Mouse (Mus musculus) left cerebral cortex, adult 2 months (tissue): ENCODE data around the gene Gnai2. TPM values are rescaled to one million over a fixed set of nuclear protein-coding genes. Genes with fewer than 3 reads are reported as not detected.

Experiments
- DNase-seq, 2 experiments: peaks; one replicate each; pipeline ENCODE4 v3.0.0; 2021 to 2022; ENCODE audit warnings: low spot score in 2 of 2, mixed read lengths in 1 of 2; ENCODE audit errors: extremely low spot score in 1 of 2
- H3K27ac ChIP-seq: fragments of 200-600 bp; 2 replicates; pipeline ENCODE4 v1.8.1; 2022
- H3K4me3 ChIP-seq: fragments of 200-600 bp; 2 replicates; pipeline ENCODE4 v1.8.1; 2022
- CTCF ChIP-seq: fragments of 200-600 bp; IDR thresholded peaks from 2 replicates; pipeline ENCODE4 v1.8.1; 2022; ENCODE audit warnings: antibody characterized with exemption, mild to moderate bottlenecking, moderate library complexity
- intact Hi-C: fragments of 180-260 bp; cut with DNase I; formaldehyde crosslinking; loops from one replicate; pipeline ENCODE4 v1.15.1; 2025
- total RNA-seq, 2 experiments: library from RNA; stranded (reverse); gene quantifications; 2 replicates each; pipeline ENCODE4 v1.2.3; 2021

Gene Gnai2
- total RNA-seq, 2 experiments from 2014 or later = 201 to 213 TPM

DNA sequence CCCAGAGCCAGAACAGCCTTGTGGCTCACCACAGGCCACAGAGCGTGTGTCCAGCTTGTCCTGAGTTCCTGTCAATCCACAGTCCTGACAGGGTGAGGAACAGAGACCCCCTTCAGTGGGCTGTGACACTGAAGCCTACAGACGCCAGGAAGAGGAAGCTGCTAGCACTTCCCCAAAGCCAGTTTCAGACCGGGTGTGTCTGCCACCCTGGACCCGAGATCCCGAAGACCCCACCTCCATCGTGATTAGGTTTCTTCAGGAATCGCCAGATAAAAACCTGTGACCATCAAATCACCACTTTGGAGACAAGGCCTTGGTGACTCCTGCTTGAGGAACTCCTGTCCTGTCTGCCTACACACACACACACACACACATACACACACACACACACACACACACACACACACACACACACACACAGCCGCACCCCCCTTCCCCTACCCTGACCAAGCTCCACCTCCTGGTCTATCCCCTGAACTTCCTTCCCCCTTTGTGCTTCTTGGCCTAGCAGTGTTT is 5.1 kb upstream of the Gnai2 start:
- intact Hi-C loops = no loop called here
- TF ChIP-seq CTCF = no peak
- Histone ChIP-seq H3K27ac (no peak overlapping the region), H3K4me3 (no peak overlapping the region)
- no peak for DNase-seq

DNA sequence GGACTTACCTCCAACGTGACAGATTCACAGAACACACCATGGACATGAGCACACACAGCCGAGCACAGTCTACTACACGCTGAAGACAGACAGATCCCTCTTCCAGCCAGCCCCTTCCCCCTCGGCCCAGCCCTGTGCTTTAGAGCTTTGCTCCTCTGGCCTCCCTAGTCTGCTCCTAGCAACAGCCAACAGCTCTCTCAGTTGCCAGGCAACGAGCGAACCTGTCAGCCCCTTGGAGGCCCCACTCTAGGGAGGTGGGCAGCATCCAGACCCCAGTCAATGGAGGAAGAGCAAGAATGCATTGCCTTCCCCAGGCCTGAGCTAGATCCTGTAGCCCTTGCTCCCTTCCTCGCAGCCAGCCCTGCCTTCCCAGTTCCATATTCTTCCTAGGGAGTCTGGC is 1.9 kb upstream of the Gnai2 start:
- intact Hi-C loops = no loop called here
- Histone ChIP-seq H3K27ac (no peak overlapping the region), H3K4me3 (no peak overlapping the region)
- no peak for DNase-seq
- no peak for TF ChIP-seq CTCF

DNA sequence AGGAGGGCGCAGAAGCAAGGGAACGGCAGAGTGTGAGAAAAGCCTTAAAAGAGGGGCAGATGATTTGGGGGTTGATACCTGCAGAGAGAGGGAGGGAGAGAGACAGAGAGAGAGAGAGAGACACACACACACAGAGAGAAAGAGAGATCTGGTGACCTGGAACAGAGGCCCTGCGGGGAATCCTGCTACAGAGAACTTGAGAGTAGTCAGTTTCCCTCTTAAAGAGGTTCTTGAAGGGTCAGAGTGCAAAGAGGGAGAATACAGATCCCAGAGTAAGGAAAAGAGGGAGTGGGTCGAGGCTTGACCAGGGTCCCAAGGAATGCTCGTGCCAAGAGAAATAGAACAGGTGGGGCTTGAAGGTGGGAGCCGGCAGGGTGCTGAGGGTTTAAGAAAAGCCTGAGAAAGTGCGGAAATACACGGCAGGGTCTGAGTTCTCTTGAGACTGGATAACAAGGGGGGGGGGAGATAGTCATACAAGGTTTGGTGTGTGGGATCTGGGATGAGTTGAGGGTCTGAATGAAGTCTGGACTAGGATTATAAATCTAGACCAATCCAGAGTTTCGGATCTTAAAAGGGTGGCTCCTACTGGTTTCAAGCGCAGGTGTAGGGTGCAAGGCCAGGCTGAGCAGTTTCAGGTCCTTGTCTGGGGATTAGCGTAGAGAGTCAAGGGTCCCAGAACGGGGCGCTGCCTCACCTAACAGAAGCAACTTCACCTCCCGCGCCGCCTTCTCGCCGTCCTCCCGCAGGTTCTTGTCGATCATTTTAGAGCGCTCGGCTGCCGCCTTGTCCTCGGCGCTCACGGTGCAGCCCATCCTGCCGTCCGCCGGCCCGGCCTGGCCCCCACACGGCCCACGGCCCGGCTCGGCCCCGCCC is 525 bp downstream of the Gnai2 start:
- Histone ChIP-seq H3K27ac (peak overlapping the region; percentile 87), H3K4me3 (peak overlapping the region; percentile 84)
- no peak for DNase-seq
- TF ChIP-seq CTCF = no peak
- intact Hi-C loops = loop anchor here (1.0 kb wide), 1 partner anchor 22 kb away; no protein-coding TSS in a partner anchor

DNA sequence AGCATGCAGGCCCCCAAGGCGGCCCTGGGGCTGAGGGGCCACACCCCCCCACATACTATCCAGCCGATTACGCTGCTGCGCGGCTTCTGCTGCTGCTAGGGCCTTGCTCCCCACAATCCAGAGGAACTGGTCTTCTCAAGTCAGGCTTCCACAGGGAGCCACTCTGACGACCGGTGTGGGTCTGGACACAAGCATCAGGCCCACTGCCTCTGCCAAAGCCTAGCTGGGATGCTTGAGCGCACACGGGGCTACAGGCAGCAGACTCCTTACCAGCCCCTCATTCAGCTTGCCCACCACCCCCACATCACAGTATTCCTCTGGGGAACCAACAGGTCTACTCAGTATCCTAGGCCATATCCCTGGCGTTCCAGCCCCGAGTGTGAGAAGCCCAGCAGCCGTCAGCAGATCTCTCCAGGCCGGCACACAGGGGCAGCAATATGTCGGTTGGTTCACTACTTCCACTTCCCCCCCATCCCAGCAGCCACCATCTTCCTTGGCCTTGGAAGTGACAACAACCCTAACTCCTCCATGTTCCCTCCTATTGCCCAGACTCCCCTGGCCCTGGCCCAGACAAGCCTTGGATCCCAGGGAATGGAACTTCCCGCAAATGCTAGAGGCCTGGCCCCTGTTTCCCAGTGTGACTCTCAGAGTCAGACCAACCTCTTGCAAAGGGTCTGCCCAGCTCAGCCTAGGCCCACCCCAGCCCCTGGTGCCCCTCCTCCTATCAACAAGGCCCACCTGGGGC is 1.3 kb downstream of the Gnai2 start:
- intact Hi-C loops = loop anchor here (1.0 kb wide), 1 partner anchor 22 kb away; no protein-coding TSS in a partner anchor
- Histone ChIP-seq H3K4me3 (peak overlapping the region; percentile 84), H3K27ac (peak overlapping the region; percentile 87)
- DNase-seq = no peak
- no peak for TF ChIP-seq CTCF

DNA sequence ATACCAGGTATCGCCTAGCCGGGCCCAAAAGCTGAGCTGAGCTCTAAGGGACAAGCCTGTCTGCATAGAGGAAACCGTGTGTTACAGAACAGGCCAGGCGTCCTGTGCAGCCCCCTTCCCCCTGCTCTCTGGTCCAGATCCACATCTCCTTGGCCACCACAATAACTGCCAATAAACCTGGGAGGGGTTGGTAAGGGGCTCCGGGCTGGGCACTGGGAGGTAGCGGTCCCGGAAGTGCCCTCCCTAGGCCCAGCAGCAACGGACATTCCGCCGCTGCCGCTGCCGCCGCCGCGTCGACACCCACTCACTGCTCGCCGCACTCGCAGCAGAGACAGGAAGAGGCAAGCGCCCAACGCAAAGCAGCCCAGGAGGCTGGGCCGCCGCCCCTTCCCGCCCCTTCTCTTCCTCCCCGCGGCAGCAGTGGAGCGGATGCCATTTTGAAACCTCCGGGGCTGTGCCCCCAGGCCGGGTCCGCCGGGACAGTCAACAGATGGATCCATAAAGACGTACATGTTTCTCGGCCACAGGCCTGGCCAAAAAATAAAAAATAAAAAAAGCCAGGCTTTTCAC is 2.0 kb downstream of the Gnai2 start:
- TF ChIP-seq CTCF = no peak
- H3K4me3 ChIP-seq = peak overlapping the region; percentile 84
- peak overlapping the region; percentile 87 for H3K27ac ChIP-seq
- intact Hi-C loops = no loop called here
- peak; percentile 73 to 83 for DNase-seq

DNA sequence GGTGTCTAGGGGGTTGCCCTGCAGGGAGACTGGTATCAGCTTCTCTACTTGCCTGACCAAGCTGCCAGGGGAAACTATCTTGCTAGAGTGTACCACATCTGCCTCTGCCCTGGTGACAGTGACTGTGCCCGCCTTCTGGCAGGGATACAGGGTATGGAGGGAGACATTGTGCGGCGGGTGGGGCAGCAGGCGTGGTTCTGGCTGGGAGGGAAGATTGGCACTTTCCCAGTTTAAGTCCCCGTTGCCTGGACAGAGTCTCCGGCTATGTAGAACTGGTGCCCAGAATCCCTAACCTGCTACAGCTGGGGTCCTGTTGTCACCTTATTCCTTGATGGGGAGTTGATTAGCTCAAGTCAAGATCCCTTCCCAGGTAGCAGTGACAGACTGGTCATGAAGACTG is 2.7 kb downstream of the Gnai2 start:
- intact Hi-C loops = no loop called here

DNA sequence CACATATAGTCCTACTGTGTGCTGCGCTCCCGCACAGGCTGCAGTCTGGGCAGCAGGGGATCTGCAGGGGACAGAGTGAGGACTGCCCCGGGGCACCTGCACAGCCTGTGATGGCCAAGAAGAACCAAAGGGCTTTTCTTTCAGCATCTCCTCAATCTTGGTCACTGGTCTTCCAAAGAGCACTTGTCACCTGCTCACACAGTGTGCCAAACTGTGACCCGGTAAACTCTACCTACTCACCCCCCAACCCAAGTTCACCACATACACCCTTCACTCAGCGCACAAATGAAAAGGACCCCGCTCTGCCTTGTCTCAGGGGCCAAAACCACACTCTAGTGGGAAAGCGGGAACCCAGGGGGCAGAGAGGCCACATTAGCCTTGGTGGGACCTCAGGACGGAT is 3.3 kb downstream of the Gnai2 start:
- Histone ChIP-seq H3K27ac (peak overlapping the region; percentile 87), H3K4me3 (no peak overlapping the region)
- TF ChIP-seq CTCF = no peak
- DNase-seq = no peak
- intact Hi-C loops = no loop called here

More for the DNA sequence above, 2.7 kb downstream of the Gnai2 start:
- peak overlapping the region; percentile 87 for H3K27ac ChIP-seq
- peak overlapping the region; percentile 84 for H3K4me3 ChIP-seq
- DNase-seq = peak in 1 of 2 experiments; percentile 50
- no peak for TF ChIP-seq CTCF

DNA sequence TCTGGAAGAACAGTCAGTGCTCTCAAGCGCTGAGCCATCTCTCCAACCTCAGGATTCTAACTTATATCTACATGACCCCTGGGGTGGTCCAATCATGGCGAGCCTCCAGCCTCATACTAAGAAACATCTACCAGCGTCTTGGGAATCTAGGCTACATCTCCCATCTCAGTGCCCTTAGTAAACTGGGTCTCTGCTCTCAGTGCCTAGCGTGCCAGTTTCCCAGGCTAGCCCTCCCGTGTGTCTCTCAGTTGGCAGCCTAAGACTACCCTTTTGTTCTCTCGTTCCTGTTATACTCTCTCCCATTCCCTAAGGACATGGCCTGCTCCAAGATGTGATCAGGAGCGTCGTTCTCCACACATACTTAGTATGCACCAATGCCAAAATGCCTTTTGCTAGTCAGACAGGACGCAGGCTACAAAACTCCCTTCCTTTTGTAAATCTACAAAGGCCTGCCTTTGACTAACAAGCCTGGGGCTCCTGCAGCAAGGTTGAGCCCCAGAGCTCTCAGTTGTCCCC is 3.8 kb downstream of the Gnai2 start:
- Histone ChIP-seq H3K4me3 (no peak overlapping the region), H3K27ac (peak overlapping the region; percentile 87)
- DNase-seq = no peak
- TF ChIP-seq CTCF = no peak
- intact Hi-C loops = no loop called here

DNA sequence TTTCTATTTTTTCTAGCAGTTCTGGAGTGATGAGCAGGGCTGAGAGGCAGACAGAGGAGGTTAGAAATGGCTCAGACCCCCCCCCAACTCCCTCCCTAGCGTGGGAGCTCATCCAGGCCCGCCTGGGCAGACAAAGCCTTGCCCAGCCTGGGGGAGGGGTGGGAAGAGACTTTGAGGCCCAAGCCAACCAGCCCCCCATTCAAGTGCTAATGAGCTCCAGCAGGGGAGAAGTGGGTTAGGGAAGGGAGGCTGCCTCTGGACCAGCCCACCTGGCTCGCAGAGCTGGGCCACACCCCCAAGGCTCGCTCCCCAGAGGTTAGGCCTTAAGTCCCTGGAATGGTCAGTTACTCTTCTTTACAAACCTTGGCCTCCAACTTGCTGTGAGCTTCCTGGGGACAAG is 4.6 kb downstream of the Gnai2 start:
- TF ChIP-seq CTCF = no peak
- Histone ChIP-seq H3K27ac (peak overlapping the region; percentile 70), H3K4me3 (no peak overlapping the region)
- peak in 1 of 2 experiments; percentile 59 for DNase-seq
- intact Hi-C loops = no loop called here

DNA sequence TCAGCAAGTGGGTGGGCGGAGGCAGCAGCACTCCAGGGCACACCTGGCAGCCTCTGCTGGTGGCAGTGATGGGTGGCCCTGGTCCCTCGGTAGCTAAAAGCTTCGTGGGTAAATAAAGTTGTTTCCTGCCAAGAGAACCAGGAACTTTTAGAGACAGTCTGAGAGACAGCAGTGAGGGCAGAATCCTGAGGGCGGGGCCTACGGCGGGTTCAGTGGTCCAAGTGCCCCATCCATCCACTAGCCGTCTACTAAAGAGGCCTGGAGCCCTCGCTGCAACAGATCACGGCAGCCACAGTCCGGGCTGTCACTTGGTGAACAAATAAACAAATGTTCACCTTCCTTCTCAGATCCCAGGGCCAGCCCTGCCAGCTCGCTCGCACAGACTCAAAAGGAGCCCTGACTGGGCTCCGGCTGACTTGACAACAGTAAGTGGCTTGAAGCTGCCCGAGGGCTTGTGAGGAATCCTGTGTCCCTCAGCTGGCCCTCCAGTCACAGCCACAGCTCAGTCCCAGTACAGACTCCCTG is 5.2 kb downstream of the Gnai2 start:
- Histone ChIP-seq H3K4me3 (0 out of 2 replicates have a peak overlapping the region, but pooled peaks have one; percentile 14), H3K27ac (peak overlapping the region; percentile 70)
- intact Hi-C loops = no loop called here
- no peak for TF ChIP-seq CTCF
- DNase-seq = no peak

DNA sequence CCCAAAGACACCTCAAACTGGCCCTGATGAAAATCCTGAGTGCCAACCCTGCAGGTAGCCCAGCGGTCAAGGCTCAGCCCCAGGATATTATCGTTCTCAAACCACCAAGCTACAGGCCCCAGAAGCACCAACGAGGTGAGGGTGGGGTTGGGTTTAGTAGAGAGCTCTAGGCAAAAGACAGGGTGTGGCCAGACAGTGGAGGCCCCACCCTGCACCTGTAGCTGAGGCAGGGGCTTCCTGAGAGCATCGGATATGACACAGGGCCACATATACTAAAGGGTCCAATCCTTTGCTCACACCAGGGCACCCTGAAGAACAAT is 5.8 kb downstream of the Gnai2 start:
- intact Hi-C loops = no loop called here
- H3K4me3 ChIP-seq = 0 out of 2 replicates have a peak overlapping the region, but pooled peaks have one; percentile 11
- TF ChIP-seq CTCF = no peak
- no peak for DNase-seq
- H3K27ac ChIP-seq = peak overlapping the region; percentile 70
